Mouse (Mus musculus): ENCODE results near the gene Olfr768. TPM values are rescaled to one million over a fixed set of nuclear protein-coding genes. Genes with fewer than 3 reads are reported as not detected.
"Not testable (repeated sequence)": the region's sequence is repeated elsewhere in the genome, so short reads cannot be mapped to it uniquely, and the experiment has no call there.

Gene Olfr768
- not detected in 2 replicates for polyA plus RNA-seq (2012; rRNA removed)
- polyA plus RNA-seq (2014; fragmentation: Nextera tagmentation; extraction: Ambion mirVana): not detected in 2 replicates

GRCm38 (mm10) chr10:129099275-129099674, at the start of gene Olfr768:
Olfr768 (minus strand) TSS chr10:129099375.
- Histone ChIP-seq H3K9ac (replicated peaks) (no peak within 1 kb of the TSS), H3K9me3 (ENCODE audit: control insufficient read depth, low read length) (no peaks in the 10 kb centered on the region), H3K4me2 (ENCODE audit: low read depth) (no peak within 1 kb of the TSS), H3K36me3 (replicated peaks; ENCODE audit: control insufficient read depth, insufficient read depth, low read depth) (no peaks in the 10 kb centered on the region), H3K27ac (no peak within 1 kb of the TSS), H3K4me1 (replicated peaks; ENCODE audit: control insufficient read depth in 2 of 2, insufficient read depth in 2 of 2, low read length in 1 of 2) (no peaks in the 10 kb centered on the region), H3K4me3 (ENCODE audit: insufficient read depth in 1 of 2, low read depth in 2 of 2, low read length in 2 of 2) (no peak within 1 kb of the TSS), H3K27me3 (ENCODE audit: control insufficient read depth, insufficient read depth, low read length) (no peaks in the 10 kb centered on the region)
- TF ChIP-seq CTCF (IDR thresholded peaks at IDR 0.05; ENCODE audit: low read depth) (no peak), EP300 (IDR thresholded peaks at IDR 0.05; ENCODE audit: low read depth) (no peak)
- WGBS (ENCODE audit: insufficient replicate concordance): 48% methylated on average over 1 of the region's 1 CpGs
- ATAC-seq (ENCODE audit: insufficient read depth): no peak
- DNase-seq (ENCODE audit: low read depth in 3 of 3, low spot score in 3 of 3): no peak

GRCm38 (mm10) chr10:129138898-129139297, 39.7 kb upstream of the Olfr768 start, which contains the start of gene Olfr770:
Olfr770 (minus strand) TSS chr10:129138998.
- TF ChIP-seq EP300 (IDR thresholded peaks at IDR 0.05; ENCODE audit: low read depth) (no peak), CTCF (IDR thresholded peaks at IDR 0.05; ENCODE audit: low read depth) (no peak)
- Histone ChIP-seq H3K4me1 (replicated peaks; ENCODE audit: control insufficient read depth in 2 of 2, insufficient read depth in 2 of 2, low read length in 1 of 2) (no peaks in the 10 kb centered on the region), H3K36me3 (replicated peaks; ENCODE audit: control insufficient read depth, insufficient read depth, low read depth) (no peaks in the 10 kb centered on the region), H3K27me3 (ENCODE audit: control insufficient read depth, insufficient read depth, low read length) (no peaks in the 10 kb centered on the region), H3K9ac (replicated peaks) (no peak within 1 kb of the TSS), H3K27ac (no peak within 1 kb of the TSS), H3K9me3 (ENCODE audit: control insufficient read depth, low read length) (no peaks in the 10 kb centered on the region), H3K4me2 (ENCODE audit: low read depth) (no peak within 1 kb of the TSS), H3K4me3 (ENCODE audit: insufficient read depth in 1 of 2, low read depth in 2 of 2, low read length in 2 of 2) (no peak within 1 kb of the TSS)
- WGBS (ENCODE audit: insufficient replicate concordance): 64% methylated on average over 2 of the region's 2 CpGs
- ATAC-seq (ENCODE audit: insufficient read depth): no peak
- no peak for DNase-seq (ENCODE audit: low read depth in 3 of 3, low spot score in 3 of 3)

GRCm38 (mm10) chr10:129117761-129118160, 18.6 kb upstream of the Olfr768 start, which contains the start of gene Olfr769:
Olfr769 (minus strand) TSS chr10:129117861.
- WGBS (ENCODE audit: insufficient replicate concordance): 66% methylated on average over 2 of the region's 2 CpGs
- Histone ChIP-seq H3K4me3 (ENCODE audit: insufficient read depth in 1 of 2, low read depth in 2 of 2, low read length in 2 of 2) (no peak within 1 kb of the TSS), H3K9me3 (ENCODE audit: control insufficient read depth, low read length) (no peaks in the 10 kb centered on the region; the same call in 1 of the 2 replicates), H3K9ac (replicated peaks) (no peak within 1 kb of the TSS), H3K4me1 (replicated peaks; ENCODE audit: control insufficient read depth in 2 of 2, insufficient read depth in 2 of 2, low read length in 1 of 2) (no peaks in the 10 kb centered on the region), H3K36me3 (replicated peaks; ENCODE audit: control insufficient read depth, insufficient read depth, low read depth) (no peaks in the 10 kb centered on the region), H3K4me2 (ENCODE audit: low read depth) (no peak within 1 kb of the TSS), H3K27ac (no peak within 1 kb of the TSS), H3K27me3 (ENCODE audit: control insufficient read depth, insufficient read depth, low read length) (no peaks in the 10 kb centered on the region)
- TF ChIP-seq EP300 (IDR thresholded peaks at IDR 0.05; ENCODE audit: low read depth): no peak
- no peak for TF ChIP-seq CTCF (IDR thresholded peaks at IDR 0.05; ENCODE audit: low read depth)
- no peak for DNase-seq (ENCODE audit: low read depth in 3 of 3, low spot score in 3 of 3)
- ATAC-seq (ENCODE audit: insufficient read depth): no peak

GRCm38 (mm10) chr10:129115146-129115545, 16.0 kb upstream of the Olfr768 start:
- Histone ChIP-seq H3K27ac (no peak overlapping the region), H3K4me2 (ENCODE audit: low read depth) (no peak overlapping the region), H3K27me3 (ENCODE audit: control insufficient read depth, insufficient read depth, low read length) (no peaks in the 10 kb centered on the region), H3K4me1 (replicated peaks; ENCODE audit: control insufficient read depth in 2 of 2, insufficient read depth in 2 of 2, low read length in 1 of 2) (no peaks in the 10 kb centered on the region), H3K4me3 (ENCODE audit: insufficient read depth in 1 of 2, low read depth in 2 of 2, low read length in 2 of 2) (no peak overlapping the region), H3K36me3 (replicated peaks; ENCODE audit: control insufficient read depth, insufficient read depth, low read depth) (no peaks in the 10 kb centered on the region), H3K9me3 (ENCODE audit: control insufficient read depth, low read length) (no peaks in the 10 kb centered on the region; the same call in 1 of the 2 replicates), H3K9ac (replicated peaks) (no peak overlapping the region)
- DNase-seq (ENCODE audit: low read depth in 3 of 3, low spot score in 3 of 3) (no peak), ATAC-seq (ENCODE audit: insufficient read depth) (no peak)
- WGBS (ENCODE audit: insufficient replicate concordance): 83% methylated on average over 3 of the region's 3 CpGs
- TF ChIP-seq EP300 (IDR thresholded peaks at IDR 0.05; ENCODE audit: low read depth): no peak
- TF ChIP-seq CTCF (IDR thresholded peaks at IDR 0.05; ENCODE audit: low read depth): no peak

- DNase-seq (ENCODE audit: low read depth in 3 of 3, low spot score in 3 of 3): no peak
- Histone ChIP-seq H3K4me1 (replicated peaks; ENCODE audit: control insufficient read depth in 2 of 2, insufficient read depth in 2 of 2, low read length in 1 of 2) (no peaks in the 10 kb centered on the region), H3K27me3 (ENCODE audit: control insufficient read depth, insufficient read depth, low read length) (no peaks in the 10 kb centered on the region), H3K4me3 (ENCODE audit: insufficient read depth in 1 of 2, low read depth in 2 of 2, low read length in 2 of 2) (no peak overlapping the region), H3K9ac (replicated peaks) (no peak overlapping the region), H3K4me2 (ENCODE audit: low read depth) (no peak overlapping the region), H3K9me3 (ENCODE audit: control insufficient read depth, low read length) (no peaks in the 10 kb centered on the region), H3K36me3 (replicated peaks; ENCODE audit: control insufficient read depth, insufficient read depth, low read depth) (no peaks in the 10 kb centered on the region), H3K27ac (no peak overlapping the region)
- no peak for ATAC-seq (ENCODE audit: insufficient read depth)
- TF ChIP-seq EP300 (IDR thresholded peaks at IDR 0.05; ENCODE audit: low read depth) (no peak), CTCF (IDR thresholded peaks at IDR 0.05; ENCODE audit: low read depth) (no peak)
- 32% methylated on average over 3 of the region's 3 CpGs for WGBS (ENCODE audit: insufficient replicate concordance)
Observed at GRCm38 (mm10) chr10:129101231-129101630, 2.1 kb upstream of the Olfr768 start.

GRCm38 (mm10) chr10:129082810-129083209, 16.4 kb downstream of the Olfr768 start, which contains the start of gene Olfr767:
Olfr767 (minus strand) TSS chr10:129082910.
- not testable (repeated sequence) for H3K4me2 ChIP-seq (ENCODE audit: low read depth); H3K9ac ChIP-seq (replicated peaks); H3K9me3 ChIP-seq (ENCODE audit: control insufficient read depth, low read length); ATAC-seq (ENCODE audit: insufficient read depth); H3K36me3 ChIP-seq (replicated peaks; ENCODE audit: control insufficient read depth, insufficient read depth, low read depth); H3K4me1 ChIP-seq (replicated peaks; ENCODE audit: control insufficient read depth in 2 of 2, insufficient read depth in 2 of 2, low read length in 1 of 2); H3K27ac ChIP-seq; H3K27me3 ChIP-seq (ENCODE audit: control insufficient read depth, insufficient read depth, low read length); H3K4me3 ChIP-seq (ENCODE audit: insufficient read depth in 1 of 2, low read depth in 2 of 2, low read length in 2 of 2); DNase-seq (ENCODE audit: low read depth in 3 of 3, low spot score in 3 of 3)

Data from liver, embryonic 14.5 days (tissue).